Mouse (Mus musculus) ovary, adult 2 months (tissue): ENCODE measurements around the gene Tas2r118. TPM values are rescaled to one million over a fixed set of nuclear protein-coding genes. Genes with fewer than 3 reads are reported as not detected.

Experiments used
- polyA plus RNA-seq: library from polyadenylated mRNA; depleted of rRNA; stranded (reverse); fragments of >200 nt; gene quantifications from 2 replicates; pipeline ENCODE4 v1.2.3, GENCODE M21; 2012; rRNA removed

Gene Tas2r118
- polyA plus RNA-seq: not detected in 2 replicates

GRCm38 (mm10) chr6:23969960-23970359 lies at the start of gene Tas2r118:
TSS of gene Tas2r118 (minus strand) at chr6:23970060.

Other genes with a start within 250 kb of the Tas2r118 start
- 2.8 and 4.5 TPM in 2 replicates for gene Cadps2, start 130.6 kb downstream of the Tas2r118 start, polyA plus RNA-seq
- 0.07 TPM in 1 of 2 replicates, not detected in the other for gene Slc13a1, start 198.0 kb upstream of the Tas2r118 start, polyA plus RNA-seq